Mouse (Mus musculus): ENCODE results near the gene Pcsk6. TPM values are rescaled to one million over a fixed set of nuclear protein-coding genes. Genes with fewer than 3 reads are reported as not detected.
"Not testable (repeated sequence)": the region's sequence is repeated elsewhere in the genome, so short reads cannot be mapped to it uniquely, and the experiment has no call there.

The Pcsk6 gene
- polyA plus RNA-seq, 1 experiment = 38.5 TPM

DNA sequence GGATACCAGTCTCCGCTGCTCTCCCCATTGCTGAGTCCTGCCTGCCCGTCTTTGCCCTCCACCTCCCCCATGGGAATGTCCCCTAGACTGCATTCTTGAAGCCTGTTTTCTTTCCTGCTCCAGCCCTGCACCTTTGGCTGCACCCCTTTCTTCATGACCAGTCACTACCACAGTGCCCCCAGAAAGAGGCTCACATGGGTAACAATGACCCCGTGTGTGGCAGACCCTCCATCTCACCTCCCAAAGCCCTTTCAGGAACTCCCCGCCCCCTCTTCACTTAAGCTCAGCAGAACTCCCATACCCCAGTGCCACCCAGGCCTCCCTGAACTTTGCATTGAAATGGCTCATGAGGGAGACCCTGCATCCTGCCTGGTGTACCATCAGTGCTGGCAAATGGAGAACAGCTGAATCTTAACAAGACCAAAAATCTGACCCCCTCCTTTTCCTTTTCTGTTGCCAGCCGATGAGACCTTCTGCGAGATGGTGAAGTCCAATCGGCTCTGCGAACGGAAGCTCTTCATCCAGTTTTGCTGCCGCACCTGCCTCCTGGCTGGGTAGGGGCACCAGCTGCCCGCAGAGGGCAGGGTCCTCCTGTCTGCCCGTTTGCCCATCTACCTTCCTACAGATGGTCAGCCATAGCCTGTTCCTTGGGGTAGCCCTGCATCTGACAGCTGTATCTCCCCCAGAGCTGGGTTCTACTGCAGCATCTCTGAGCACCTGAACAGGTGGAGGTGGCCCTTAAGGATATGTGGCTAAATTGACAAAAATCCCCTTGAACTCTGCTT lies 187.1 kb downstream of the Pcsk6 start:
- Histone ChIP-seq H3K9me3 (replicated peaks; ENCODE audit: control insufficient read depth, insufficient read depth, low read length, poor library complexity, severe bottlenecking) (no peaks in the 10 kb centered on the region), H3K27me3 (ENCODE audit: control insufficient read depth, insufficient read depth, low read length, poor library complexity, severe bottlenecking) (no peaks in the 10 kb centered on the region), H3K36me3 (ENCODE audit: control insufficient read depth, insufficient read depth, low read length, poor library complexity, severe bottlenecking) (no peaks in the 10 kb centered on the region), H3K4me3 (ENCODE audit: low read depth, low read length) (no peak overlapping the region), H3K27ac (ENCODE audit: insufficient read depth, low read length) (no peak overlapping the region), H3K9ac (ENCODE audit: low read depth, poor library complexity, severe bottlenecking) (no peak overlapping the region), H3K4me1 (ENCODE audit: control insufficient read depth, insufficient read depth, low read length) (no peaks in the 10 kb centered on the region)
- TF ChIP-seq CTCF (IDR thresholded peaks at IDR 0.05; ENCODE audit: low read depth, low read length) = no peak
- TF ChIP-seq POLR2A (IDR thresholded peaks at IDR 0.05; ENCODE audit: insufficient read depth, low read length) = no peak
- no peak for TF ChIP-seq EP300 (IDR thresholded peaks at IDR 0.05; ENCODE audit: insufficient read depth, low read depth, low read length)

- H3K9me3 ChIP-seq (replicated peaks; ENCODE audit: control insufficient read depth, insufficient read depth, low read length, poor library complexity, severe bottlenecking) = no peaks in the 10 kb centered on the region
- H3K27ac ChIP-seq (ENCODE audit: insufficient read depth, low read length) = no peak overlapping the region
- TF ChIP-seq POLR2A (IDR thresholded peaks at IDR 0.05; ENCODE audit: insufficient read depth, low read length) (no peak), CTCF (IDR thresholded peaks at IDR 0.05; ENCODE audit: low read depth, low read length) (no peak), EP300 (IDR thresholded peaks at IDR 0.05; ENCODE audit: insufficient read depth, low read depth, low read length) (no peak)
- no peak overlapping the region for H3K4me3 ChIP-seq (ENCODE audit: low read depth, low read length)
- H3K9ac ChIP-seq (ENCODE audit: low read depth, poor library complexity, severe bottlenecking) = no peak overlapping the region
- H3K27me3 ChIP-seq (ENCODE audit: control insufficient read depth, insufficient read depth, low read length, poor library complexity, severe bottlenecking) = no peaks in the 10 kb centered on the region
- no peaks in the 10 kb centered on the region for H3K4me1 ChIP-seq (ENCODE audit: control insufficient read depth, insufficient read depth, low read length)
- no peaks in the 10 kb centered on the region for H3K36me3 ChIP-seq (ENCODE audit: control insufficient read depth, insufficient read depth, low read length, poor library complexity, severe bottlenecking)
Measured at GRCm38 (mm10) chr7:66053946-66054483, 192.5 kb downstream of the Pcsk6 start.

GRCm38 (mm10) chr7:66055356-66055755 lies 193.8 kb downstream of the Pcsk6 start:
- H3K4me3 ChIP-seq (ENCODE audit: low read depth, low read length); H3K4me1 ChIP-seq (ENCODE audit: control insufficient read depth, insufficient read depth, low read length); H3K27ac ChIP-seq (ENCODE audit: insufficient read depth, low read length): not testable (repeated sequence)

GRCm38 (mm10) chr7:66058703-66059102 lies 197.2 kb downstream of the Pcsk6 start, which contains the start of gene Snrpa1:
Snrpa1 (plus strand) TSS chr7:66059003.
- Histone ChIP-seq H3K9me3 (replicated peaks; ENCODE audit: control insufficient read depth, insufficient read depth, low read length, poor library complexity, severe bottlenecking) (no peaks in the 10 kb centered on the region), H3K27me3 (ENCODE audit: control insufficient read depth, insufficient read depth, low read length, poor library complexity, severe bottlenecking) (no peaks in the 10 kb centered on the region), H3K4me1 (ENCODE audit: control insufficient read depth, insufficient read depth, low read length) (no peaks in the 10 kb centered on the region), H3K9ac (ENCODE audit: low read depth, poor library complexity, severe bottlenecking) (peak within 1 kb of the TSS; percentile 87), H3K27ac (ENCODE audit: insufficient read depth, low read length) (no peak within 1 kb of the TSS), H3K36me3 (ENCODE audit: control insufficient read depth, insufficient read depth, low read length, poor library complexity, severe bottlenecking) (peaks cover 14% of the 10 kb centered on the region), H3K4me3 (ENCODE audit: low read depth, low read length) (peak within 1 kb of the TSS; percentile 91)
- TF ChIP-seq EP300 (IDR thresholded peaks at IDR 0.05; ENCODE audit: insufficient read depth, low read depth, low read length) (no peak), POLR2A (IDR thresholded peaks at IDR 0.05; ENCODE audit: insufficient read depth, low read length) (no peak), CTCF (IDR thresholded peaks at IDR 0.05; ENCODE audit: low read depth, low read length) (no peak)

More at GRCm38 (mm10) chr7:66055356-66055755, 193.8 kb downstream of the Pcsk6 start:
- not testable (repeated sequence) for H3K9me3 ChIP-seq (replicated peaks; ENCODE audit: control insufficient read depth, insufficient read depth, low read length, poor library complexity, severe bottlenecking); H3K27me3 ChIP-seq (ENCODE audit: control insufficient read depth, insufficient read depth, low read length, poor library complexity, severe bottlenecking); H3K36me3 ChIP-seq (ENCODE audit: control insufficient read depth, insufficient read depth, low read length, poor library complexity, severe bottlenecking); H3K9ac ChIP-seq (ENCODE audit: low read depth, poor library complexity, severe bottlenecking)

- TF ChIP-seq EP300 (IDR thresholded peaks at IDR 0.05; ENCODE audit: insufficient read depth, low read depth, low read length) = peak; percentile 82; the same call in 1 of the 2 replicates
- TF ChIP-seq POLR2A (IDR thresholded peaks at IDR 0.05; ENCODE audit: insufficient read depth, low read length) = peak; percentile 70
- no peak for TF ChIP-seq CTCF (IDR thresholded peaks at IDR 0.05; ENCODE audit: low read depth, low read length)
- no peaks in the 10 kb centered on the region for H3K9me3 ChIP-seq (replicated peaks; ENCODE audit: control insufficient read depth, insufficient read depth, low read length, poor library complexity, severe bottlenecking)
Measured at GRCm38 (mm10) chr7:66060066-66060956, 198.8 kb downstream of the Pcsk6 start.

More at GRCm38 (mm10) chr7:66060066-66060956, 198.8 kb downstream of the Pcsk6 start:
- Histone ChIP-seq H3K36me3 (ENCODE audit: control insufficient read depth, insufficient read depth, low read length, poor library complexity, severe bottlenecking) (peaks cover 23% of the 10 kb centered on the region), H3K4me1 (ENCODE audit: control insufficient read depth, insufficient read depth, low read length) (no peaks in the 10 kb centered on the region), H3K27me3 (ENCODE audit: control insufficient read depth, insufficient read depth, low read length, poor library complexity, severe bottlenecking) (no peaks in the 10 kb centered on the region), H3K27ac (ENCODE audit: insufficient read depth, low read length) (no peak overlapping the region), H3K4me3 (ENCODE audit: low read depth, low read length) (peak overlapping the region; percentile 91), H3K9ac (ENCODE audit: low read depth, poor library complexity, severe bottlenecking) (peak overlapping the region; percentile 87)

All from ES-Bruce4 (cell line).